Mouse (Mus musculus): ENCODE data around the gene Olfr411. TPM values are rescaled to one million over a fixed set of nuclear protein-coding genes. Genes with fewer than 3 reads are reported as not detected.
A peak's percentile ranks its signal among the peaks of the same experiment; 100 is the strongest.

Gene Olfr411
- total RNA-seq (2021) = not detected
- long read RNA-seq = 0 reads

DNA sequence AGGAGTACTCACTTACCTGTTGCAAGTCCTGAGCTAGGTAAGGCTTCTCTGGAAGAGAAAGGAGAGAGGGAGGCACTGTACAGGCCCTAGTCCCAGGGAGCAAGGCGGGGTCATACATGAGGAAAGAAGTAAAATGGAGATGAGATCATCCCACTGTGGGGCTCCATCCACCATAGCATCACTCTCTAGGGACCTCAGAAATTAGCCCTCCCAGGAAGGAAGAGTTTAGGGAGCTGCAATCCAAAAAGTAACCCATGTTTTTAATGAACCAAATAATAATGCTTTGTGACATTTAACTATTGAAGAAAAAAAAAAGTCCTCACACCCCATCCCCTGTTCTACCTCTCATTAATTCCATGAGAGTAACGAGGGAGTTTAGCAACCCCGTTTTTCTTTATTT lies at the start of gene Olfr411:
Gene Olfr411 (minus strand): TSS at position 101 of the 400 bp plus-strand sequence.
- no peak for DNase-seq (ENCODE audit: low spot score in 2 of 2)

DNA sequence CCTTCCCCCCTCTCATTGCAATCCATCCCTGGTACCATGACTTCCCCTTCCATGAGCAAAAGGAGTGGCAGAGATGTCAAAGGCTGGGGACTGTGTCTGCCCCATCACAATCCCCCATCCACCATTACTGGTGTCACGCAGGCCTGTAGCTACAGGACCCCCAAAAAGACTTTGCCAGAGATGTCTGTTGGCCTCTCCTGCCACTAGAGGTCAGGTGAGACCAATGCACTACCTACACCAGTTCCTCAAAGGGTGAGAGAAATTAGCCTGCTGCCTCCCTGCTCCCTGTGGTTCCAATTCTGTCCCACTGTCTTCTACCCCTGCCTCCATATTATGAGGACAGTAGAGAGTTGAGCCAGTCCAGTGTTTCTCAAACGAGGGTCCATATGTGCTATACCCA lies 49.7 kb upstream of the Olfr411 start:
- no peak for DNase-seq (ENCODE audit: low spot score in 2 of 2)

DNA sequence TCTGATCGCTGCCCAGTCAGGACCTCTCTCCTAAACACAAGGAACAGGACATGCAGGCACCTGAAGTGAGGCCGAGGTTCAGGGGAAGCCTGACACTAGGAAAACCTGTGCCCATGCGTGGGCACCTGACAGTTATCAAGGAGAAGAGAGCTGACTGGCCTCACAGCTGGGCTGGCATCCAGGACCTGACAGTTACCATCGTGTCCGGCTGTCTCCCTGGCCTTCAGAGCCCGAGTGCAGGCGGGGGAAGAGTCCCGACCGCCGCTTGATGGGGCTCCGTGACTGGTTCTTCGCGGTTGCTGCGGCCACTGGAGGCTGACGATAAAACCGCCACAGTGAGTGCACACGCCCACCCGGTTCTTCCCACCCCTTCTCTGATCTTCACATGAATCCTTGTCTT lies 43.1 kb upstream of the Olfr411 start:
- no peak for DNase-seq (ENCODE audit: low spot score in 2 of 2)

DNA sequence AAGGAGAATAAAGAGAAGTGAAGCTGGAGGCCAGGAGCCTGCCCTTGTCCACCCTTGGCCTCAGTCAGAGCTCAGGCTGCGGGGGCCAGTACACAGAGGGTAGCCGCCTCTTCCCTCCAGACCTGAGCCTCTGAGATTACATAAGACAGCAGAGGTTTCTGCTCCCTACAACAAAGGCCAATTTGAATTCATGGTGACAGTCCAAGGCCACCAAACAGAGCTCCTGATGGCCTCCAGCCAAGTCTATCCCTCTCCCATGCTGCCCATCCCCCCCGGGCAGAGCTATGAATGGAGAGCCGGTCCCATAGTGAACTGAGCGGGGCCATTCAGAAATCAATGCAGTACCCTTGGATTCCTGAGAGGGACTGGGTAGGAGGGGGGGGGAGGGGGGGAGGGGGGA lies 41.0 kb upstream of the Olfr411 start:
- DNase-seq (ENCODE audit: low spot score in 2 of 2) = no peak

DNA sequence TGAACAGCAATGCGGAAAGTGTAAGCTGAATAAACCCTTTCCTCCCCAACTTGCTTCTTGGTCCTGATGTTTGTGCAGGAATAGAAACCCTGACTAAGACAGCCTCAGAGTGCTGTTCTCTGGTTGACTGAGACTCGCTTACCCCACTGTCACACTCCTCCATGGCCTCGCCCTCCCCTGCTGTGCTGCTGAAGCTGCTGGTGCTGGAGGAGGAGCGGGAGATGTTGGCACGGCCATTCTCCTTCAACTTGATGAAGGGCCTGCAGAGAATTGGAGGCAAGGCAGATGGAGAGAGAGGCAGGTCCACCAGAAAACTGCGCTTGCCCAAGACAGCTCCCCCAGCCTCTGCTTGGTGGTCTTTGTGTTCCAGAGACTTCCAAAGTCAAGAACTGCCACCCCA lies 40.5 kb upstream of the Olfr411 start:
- no peak for DNase-seq (ENCODE audit: low spot score in 2 of 2)

DNA sequence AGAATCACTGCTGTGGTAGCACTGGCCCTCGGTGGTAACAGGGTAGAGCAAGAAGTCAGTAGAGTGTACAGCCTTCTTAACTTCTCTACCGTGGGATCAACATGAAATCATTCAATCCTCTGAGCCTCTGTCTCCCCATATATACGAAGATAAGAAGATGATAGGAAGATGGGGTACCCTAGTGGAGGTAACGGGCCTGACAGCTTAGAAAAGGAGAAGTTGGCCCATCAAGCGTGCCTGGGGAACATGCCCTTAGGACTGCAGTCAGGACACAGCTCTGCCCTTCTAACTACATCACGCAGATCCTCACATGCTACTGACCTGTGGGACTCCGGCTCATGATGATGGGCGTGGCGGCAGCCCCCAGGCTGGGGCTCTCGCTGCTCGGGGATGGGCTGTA lies 39.4 kb upstream of the Olfr411 start:
- no peak for DNase-seq (ENCODE audit: low spot score in 2 of 2)

DNA sequence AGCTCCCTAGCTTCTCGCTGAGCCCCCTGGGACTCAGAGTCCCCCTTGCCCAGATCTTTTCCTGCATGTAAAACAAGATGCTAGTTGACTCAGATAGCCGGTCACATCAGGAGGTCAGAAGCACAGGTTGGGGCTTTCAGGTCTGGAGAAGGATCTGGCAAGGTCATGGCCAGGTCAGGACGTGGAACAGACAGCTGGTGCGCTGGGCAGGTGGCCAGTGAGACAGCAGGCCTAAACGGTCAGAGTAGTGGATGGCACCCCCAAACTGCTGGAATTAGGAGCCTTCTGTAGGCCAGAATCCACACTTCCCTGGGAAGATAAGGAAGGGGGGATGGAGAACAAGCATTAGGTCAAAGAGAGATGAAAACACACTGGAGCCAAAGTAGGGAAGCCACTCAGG lies 34.8 kb upstream of the Olfr411 start:
- no peak for DNase-seq (ENCODE audit: low spot score in 2 of 2)

DNA sequence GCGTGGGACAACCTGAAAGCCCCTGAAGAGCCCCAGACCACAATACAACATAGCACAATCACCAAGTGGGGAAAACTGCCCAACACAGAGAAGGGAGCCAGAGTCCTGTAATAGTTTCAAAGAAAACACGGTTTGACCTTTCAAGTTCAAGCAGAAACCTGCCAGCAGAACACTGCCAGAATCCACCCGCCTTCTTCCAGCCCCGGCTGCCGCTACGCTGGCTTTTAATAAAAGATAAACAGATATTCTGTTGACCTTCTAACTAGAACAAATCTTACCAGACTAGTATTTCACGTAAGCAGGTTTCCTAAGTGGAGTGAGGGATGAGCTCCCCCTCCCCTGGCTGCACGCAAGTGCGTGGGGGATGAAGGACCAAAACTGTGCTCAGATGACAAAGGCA lies 33.2 kb upstream of the Olfr411 start:
- no peak for DNase-seq (ENCODE audit: low spot score in 2 of 2)

DNA sequence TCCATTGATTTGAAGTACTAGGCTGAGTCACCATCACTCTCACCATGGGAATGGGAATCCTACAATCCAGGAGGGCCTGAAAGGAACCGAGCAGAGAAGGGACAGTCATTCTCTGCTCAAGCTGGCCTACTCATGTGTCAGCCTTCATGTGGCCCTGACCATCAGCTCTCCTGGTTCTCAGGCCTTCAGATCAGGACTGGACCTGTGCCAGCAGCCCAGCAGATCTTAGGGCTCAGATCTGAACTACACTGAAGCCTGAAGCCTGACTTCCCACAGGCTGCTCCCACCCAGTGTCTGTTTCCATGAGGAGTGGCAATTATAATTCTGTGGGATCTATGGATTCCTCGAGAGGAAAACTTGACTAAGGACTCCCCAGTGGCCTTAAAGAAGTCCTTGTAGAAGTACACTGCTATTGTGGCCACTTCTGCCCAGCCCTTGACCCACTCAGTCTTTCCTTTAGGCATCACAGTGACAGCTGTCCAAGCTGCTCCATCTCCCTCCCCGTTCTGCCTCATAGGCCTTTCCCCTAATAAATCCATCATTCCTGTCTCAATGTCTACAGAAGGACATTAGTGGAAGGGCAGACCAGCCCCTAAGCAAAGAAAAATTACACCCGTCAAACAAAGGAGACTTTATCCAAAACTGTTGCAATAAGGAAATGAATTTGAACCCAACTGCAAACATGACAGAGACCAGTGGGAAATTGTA lies 26.9 kb upstream of the Olfr411 start:
- no peak for DNase-seq (ENCODE audit: low spot score in 2 of 2)

DNA sequence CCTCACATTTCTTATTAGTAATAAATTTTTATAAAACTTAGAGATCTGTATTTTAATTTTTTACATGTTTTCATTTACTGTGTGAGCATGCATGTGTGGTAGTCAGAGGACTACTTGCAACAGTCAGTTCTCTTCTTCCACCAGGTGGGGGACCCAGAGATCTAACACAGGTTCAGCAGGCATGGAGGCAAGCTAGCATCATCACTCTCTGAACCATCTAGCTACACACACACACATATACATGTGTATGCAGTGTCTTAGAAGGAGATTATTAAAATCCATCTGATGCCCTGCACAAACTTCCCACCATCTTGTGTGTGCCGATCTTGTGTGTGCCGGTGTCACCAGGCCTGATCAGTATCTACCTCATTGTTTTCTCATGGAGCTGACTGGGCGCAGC lies 24.4 kb upstream of the Olfr411 start:
- peak; percentile 71 to 83 for DNase-seq (ENCODE audit: low spot score in 2 of 2)

DNA sequence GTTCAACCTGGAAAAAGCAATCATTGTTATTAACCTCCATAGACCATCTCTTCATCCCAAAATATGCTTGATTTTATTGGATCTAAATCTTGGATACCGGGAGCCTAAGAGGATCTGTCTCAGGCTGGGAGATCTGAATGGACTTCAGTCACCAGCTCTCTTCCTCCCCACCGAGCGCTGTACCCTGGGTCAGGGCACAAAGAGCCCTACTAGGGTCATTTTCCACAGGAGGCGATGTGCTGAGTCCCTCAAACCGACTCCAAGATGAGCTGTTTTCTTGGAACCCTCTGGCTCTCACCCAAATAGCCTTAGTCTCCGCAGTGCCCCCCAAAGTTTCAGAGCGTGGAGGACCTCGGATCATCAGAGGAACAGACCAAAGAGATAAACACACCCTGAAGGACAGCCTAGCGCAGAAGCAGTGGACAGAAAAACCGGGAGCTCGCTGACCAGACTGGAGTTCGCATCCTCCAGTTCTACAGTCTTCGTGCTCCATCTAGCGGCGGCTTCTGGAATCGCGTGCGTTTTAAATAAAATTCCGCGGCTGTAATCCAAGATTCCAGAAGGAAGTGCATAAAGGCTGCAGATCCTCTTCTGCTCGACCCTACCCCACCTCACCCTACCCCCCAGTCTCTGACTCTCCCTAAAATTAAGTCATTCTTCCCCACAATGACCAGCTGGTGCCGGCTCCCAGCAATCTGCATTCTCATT lies 19.1 kb upstream of the Olfr411 start:
- peak; percentile 57 to 87 for DNase-seq (ENCODE audit: low spot score in 2 of 2)

DNA sequence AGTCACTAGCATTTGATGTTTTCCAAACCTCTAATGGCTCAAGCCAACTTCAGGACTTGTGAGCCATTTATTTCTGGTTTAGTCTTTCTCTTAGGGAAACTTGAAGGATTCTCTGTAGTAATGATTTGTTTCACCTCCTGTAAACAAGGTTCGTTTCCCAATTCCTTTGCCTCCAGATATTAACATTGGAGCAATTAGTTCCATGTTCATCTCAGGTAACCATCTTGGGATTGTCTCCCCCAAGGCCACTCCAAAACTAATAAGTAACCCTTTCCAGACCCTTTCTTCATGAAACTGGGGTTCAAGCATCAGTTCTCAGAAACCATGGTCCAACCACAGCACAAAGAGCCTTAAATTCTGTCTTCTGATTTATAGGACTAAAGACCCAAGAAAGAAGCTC lies 9.3 kb upstream of the Olfr411 start, which contains the start of gene Olfr412:
Gene Olfr412 (plus strand): TSS at position 301 of the 400 bp plus-strand sequence.
- no peak for DNase-seq (ENCODE audit: low spot score in 2 of 2)

DNA sequence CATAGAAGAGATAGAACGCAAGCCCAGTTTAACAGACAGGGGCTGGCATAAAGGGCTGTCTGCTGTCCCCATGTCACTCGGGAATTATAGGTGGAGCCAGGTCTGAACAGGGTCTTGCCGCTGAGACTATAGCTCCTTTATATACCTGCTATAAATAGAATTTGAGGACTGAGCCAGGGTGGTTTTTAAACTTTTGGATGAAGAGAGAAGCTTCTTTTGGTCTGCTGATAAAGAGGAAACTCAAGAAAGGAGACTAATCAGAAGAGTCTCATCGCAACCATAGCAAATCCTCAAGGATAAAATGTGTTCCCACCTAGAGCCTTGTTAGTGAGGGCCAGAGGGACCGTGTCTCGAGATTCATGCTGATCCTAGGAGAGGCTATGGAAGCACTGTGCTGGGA lies 14.5 kb downstream of the Olfr411 start, which contains the start of gene Olfr410:
Gene Olfr410 (minus strand): TSS at position 101 of the 400 bp plus-strand sequence.
- DNase-seq (ENCODE audit: low spot score in 2 of 2) = no peak

DNA sequence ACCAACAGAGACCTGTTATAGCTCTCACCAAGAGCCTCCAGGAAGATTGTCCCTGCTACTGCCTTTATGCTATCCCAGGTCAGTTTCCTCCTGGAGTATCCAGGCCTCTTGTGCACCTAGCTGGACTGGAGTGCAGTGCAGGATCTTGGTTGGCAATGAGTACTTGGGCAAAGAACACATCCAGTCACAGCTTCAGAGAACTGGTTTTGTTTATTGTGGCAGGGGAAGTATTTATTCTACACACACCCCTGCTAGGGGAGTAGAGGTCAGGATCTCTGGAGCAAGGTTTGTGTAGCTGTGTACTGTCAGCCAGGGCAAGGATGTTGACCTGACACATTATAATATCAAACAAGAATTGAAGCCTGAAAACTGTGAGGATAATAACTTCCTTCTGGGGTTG lies 23.7 kb downstream of the Olfr411 start:
- DNase-seq (ENCODE audit: low spot score in 2 of 2) = no peak

DNA sequence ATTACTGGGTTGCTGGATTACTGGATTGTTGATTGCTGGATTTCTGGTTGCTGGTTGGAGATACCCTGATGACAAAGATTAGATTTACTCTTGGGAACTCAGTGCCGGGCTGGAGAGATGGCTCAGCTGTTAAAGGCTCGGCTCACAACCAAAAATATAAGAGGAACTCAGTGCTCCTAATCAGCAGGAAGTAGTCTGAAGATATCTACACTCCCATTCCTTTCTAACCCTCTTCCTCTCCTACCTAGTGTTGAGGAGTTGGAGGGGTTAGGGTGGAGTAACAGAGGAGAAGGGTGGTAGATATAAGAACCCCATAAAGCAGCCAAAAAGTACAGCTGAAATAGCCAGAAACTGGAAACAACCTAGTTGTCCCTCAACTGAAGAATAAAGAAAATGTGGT lies 26.4 kb downstream of the Olfr411 start:
- no peak for DNase-seq (ENCODE audit: low spot score in 2 of 2)

Other genes starting within 250 kb of the Olfr411 start
- not detected for gene Olfr401, start 238.9 kb downstream of the Olfr411 start, total RNA-seq (2021)
- not detected for gene Olfr402, start 199.1 kb downstream of the Olfr411 start, total RNA-seq (2021)
- gene Olfr403, start 166.4 kb downstream of the Olfr411 start, total RNA-seq (2021) = not detected
- gene Olfr43, start 141.3 kb downstream of the Olfr411 start, total RNA-seq (2021) = not detected
- gene Olfr406, start 92.8 kb downstream of the Olfr411 start, total RNA-seq (2021) = not detected
- not detected for gene Olfr59, start 68.9 kb downstream of the Olfr411 start, total RNA-seq (2021)
- not detected for gene Olfr410, start 14.6 kb downstream of the Olfr411 start, total RNA-seq (2021)
- gene Olfr412, start 9.4 kb upstream of the Olfr411 start, total RNA-seq (2021) = not detected